9 mouse cellular contexts compared by ENCODE assay signal in the genomic region with DNA sequence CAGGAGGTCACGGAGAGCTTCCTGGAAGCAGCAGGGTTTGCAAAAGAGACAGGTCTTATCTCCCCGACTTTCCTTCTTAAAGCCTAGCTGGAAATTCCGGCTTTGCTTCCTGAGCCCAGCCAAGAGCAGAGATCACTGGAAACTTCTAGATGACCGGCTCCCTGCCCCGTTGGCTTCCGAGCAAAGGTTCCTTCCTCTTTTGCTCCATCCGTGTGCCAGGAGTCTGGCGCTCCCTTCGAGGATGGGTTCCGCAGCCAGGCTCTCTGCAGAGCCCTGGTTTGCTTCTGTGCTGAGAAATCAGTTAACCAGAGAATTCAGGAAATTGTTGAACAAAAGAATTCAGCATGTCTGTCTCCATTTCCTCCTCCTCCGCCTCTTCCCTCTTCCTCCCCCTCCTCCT. TPM values are rescaled to one million over a fixed set of nuclear protein-coding genes. Genes with fewer than 3 reads are reported as not detected.
A peak's percentile ranks its signal among the peaks of the same experiment; 100 is the strongest.
DNase-seq lines count a peak whose midpoint lies in the region; ATAC-seq and TF ChIP-seq lines count a peak whose summit lies in the region.
"Had no signal": no experiment of that assay in that cellular context is flagged by ENCODE, and none has a peak within 500 bp of the region (broad histone marks: within the 10 kb centered on the region; RNA-seq: fewer than 3 reads in every experiment).

No protein-coding gene starts in this region.

- peak overlapping the region; percentile 29 for H3K9ac ChIP-seq in lung, embryonic 14.5 days
- H3K9ac ChIP-seq in heart, embryonic 12.5 days: no peak overlapping the region
- H3K9ac ChIP-seq in kidney, embryonic 16.5 days (replicated peaks; ENCODE audit: low read length): no peak overlapping the region
- H3K9ac ChIP-seq: neural tube, embryonic 13.5 days had no signal

- TF ChIP-seq CTCF in lung, embryonic 14.5 days (IDR thresholded peaks at IDR 0.05; ENCODE audit: low read depth): no peak
- no peak for TF ChIP-seq CTCF in lung, adult 2 months (IDR thresholded peaks at IDR 0.05; ENCODE audit: insufficient read depth, low read length)

- peak overlapping the region; percentile 18; the same call in 1 of the 2 replicates for H3K4me2 ChIP-seq in lung, embryonic 14.5 days
- H3K4me2 ChIP-seq in heart, embryonic 12.5 days: no peak overlapping the region
- no peak overlapping the region for H3K4me2 ChIP-seq in kidney, embryonic 16.5 days (replicated peaks; ENCODE audit: low read depth, low read length)
- H3K4me2 ChIP-seq: neural tube, embryonic 13.5 days had no signal

- ATAC-seq in lung, embryonic 14.5 days (ENCODE audit: insufficient read depth): no peak
- peak; percentile 23; the same call in 1 of the 2 replicates for ATAC-seq in heart, embryonic 12.5 days (ENCODE audit: insufficient number of reproducible peaks, low FRiP score)
- no peak for ATAC-seq in kidney, embryonic 16.5 days (ENCODE audit: low FRiP score, low TSS enrichment)
- peak; percentile 50 for ATAC-seq in megakaryocyte progenitor cell, adult 5-6 weeks (replicated peaks; ENCODE audit: poor library complexity)

- H3K27me3 ChIP-seq in lung, embryonic 14.5 days (ENCODE audit: insufficient read depth, low read length): no peaks in the 10 kb centered on the region
- 0 out of 2 replicates have a peak, but pooled peaks cover 6% of the 10 kb centered on the region for H3K27me3 ChIP-seq in heart, embryonic 12.5 days (replicated peaks)
- H3K27me3 ChIP-seq in kidney, embryonic 16.5 days (ENCODE audit: insufficient read depth, low read length): no peaks in the 10 kb centered on the region
- H3K27me3 ChIP-seq: neural tube, embryonic 13.5 days had no signal

- 45% methylated on average over 11 of the region's 11 CpGs for WGBS in lung, embryonic 14.5 days
- 13% methylated on average over 11 of the region's 11 CpGs for WGBS in lung, adult 2 months
- WGBS in heart, embryonic 12.5 days: 46% methylated on average over 11 of the region's 11 CpGs
- 63% methylated on average over 11 of the region's 11 CpGs for WGBS in kidney, embryonic 16.5 days

- H3K4me3 ChIP-seq in lung, embryonic 14.5 days (ENCODE audit: low read depth, low read length): no peak overlapping the region
- H3K4me3 ChIP-seq in lung, adult 2 months (replicated peaks; ENCODE audit: extremely low read depth, low read depth, low read length): no peak overlapping the region
- H3K4me3 ChIP-seq in heart, embryonic 12.5 days: no peak overlapping the region
- H3K4me3 ChIP-seq in kidney, embryonic 16.5 days (ENCODE audit: low read length): no peak overlapping the region
- H3K4me3 ChIP-seq: neural tube, embryonic 13.5 days had no signal

- no peaks in the 10 kb centered on the region for H3K9me3 ChIP-seq in lung, embryonic 14.5 days (ENCODE audit: low read depth, low read length)
- H3K9me3 ChIP-seq in heart, embryonic 12.5 days (replicated peaks): no peaks in the 10 kb centered on the region
- H3K9me3 ChIP-seq in kidney, embryonic 16.5 days (ENCODE audit: low read length): no peaks in the 10 kb centered on the region
- H3K9me3 ChIP-seq: neural tube, embryonic 13.5 days had no signal

- peak; percentile 50 for DNase-seq in lung, embryonic 14.5 days
- no peak for DNase-seq in lung, adult 2 months
- no peak for DNase-seq in left cerebral cortex, adult 18-20 months (ENCODE audit: low spot score in 2 of 2)
- no peak for DNase-seq in cerebellum, adult 8-10 months

- H3K4me1 ChIP-seq in lung, embryonic 14.5 days (ENCODE audit: insufficient read depth): no peaks in the 10 kb centered on the region
- H3K4me1 ChIP-seq in lung, adult 2 months (ENCODE audit: control insufficient read depth, insufficient read depth, low read length): 0 out of 2 replicates have a peak, but pooled peaks cover 2% of the 10 kb centered on the region
- H3K4me1 ChIP-seq in heart, embryonic 12.5 days (replicated peaks): peaks cover 18% of the 10 kb centered on the region
- 0 out of 2 replicates have a peak, but pooled peaks cover 3% of the 10 kb centered on the region for H3K4me1 ChIP-seq in kidney, embryonic 16.5 days (ENCODE audit: insufficient read depth, low read length)
- H3K4me1 ChIP-seq: neural tube, embryonic 13.5 days had no signal

- no peak for TF ChIP-seq POLR2A in lung, adult 2 months (IDR thresholded peaks at IDR 0.05; ENCODE audit: borderline replicate concordance, extremely low read depth, low read depth, low read length)

- H3K27ac ChIP-seq in lung, embryonic 14.5 days (ENCODE audit: low read depth): peak overlapping the region; percentile 86
- H3K27ac ChIP-seq in heart, embryonic 12.5 days (ENCODE audit: poor library complexity, severe bottlenecking): peak overlapping the region; percentile 42
- peak overlapping the region; percentile 78 for H3K27ac ChIP-seq in kidney, embryonic 16.5 days (ENCODE audit: low read length)
- H3K27ac ChIP-seq: neural tube, embryonic 13.5 days had no signal

- H3K36me3 ChIP-seq in lung, embryonic 14.5 days (ENCODE audit: insufficient read depth): no peaks in the 10 kb centered on the region
- no peaks in the 10 kb centered on the region for H3K36me3 ChIP-seq in heart, embryonic 12.5 days
- H3K36me3 ChIP-seq in kidney, embryonic 16.5 days (ENCODE audit: insufficient read depth, low read length): no peaks in the 10 kb centered on the region
- H3K36me3 ChIP-seq: neural tube, embryonic 13.5 days had no signal

RNA-seq across cellular contexts. Expression of a gene that starts 10.1 kb away (rescaled TPM):
- polyA plus RNA-seq in lung, embryonic 14.5 days (2014; fragmentation: Nextera tagmentation; extraction: Ambion mirVana): 7.4 and 9.3 TPM in 2 replicates
- 20.2 and 26.0 TPM in 2 replicates for polyA plus RNA-seq in lung, adult 2 months (2012; rRNA removed)
- 1.2 and 1.6 TPM in 2 replicates for polyA plus RNA-seq in heart, embryonic 12.5 days (2016; fragmentation: Nextera tagmentation; extraction: Ambion mirVana)
- polyA plus RNA-seq in kidney, embryonic 16.5 days (2015; fragmentation: Nextera tagmentation; extraction: Ambion mirVana): 4.5 and 6.8 TPM in 2 replicates
- not detected in 2 replicates for total RNA-seq in megakaryocyte progenitor cell, adult 5-6 weeks (2015)
- not detected in 2 replicates for total RNA-seq in megakaryocyte progenitor cell, adult 5-6 weeks (2017)
- total RNA-seq in left cerebral cortex, adult 18-20 months (2021): 1 to 10 TPM in 1 of 2 experiments, under 1 TPM in 1; 0.68 to 1.0 TPM
- total RNA-seq: megakaryocyte, adult 5-6 weeks had no signal

Comparison
In these comparisons a context has a peak if more than half of its experiments do, and no peak if none do; other contexts are left out.
1. ATAC-seq: peak in heart, embryonic 12.5 days (single experiment) and megakaryocyte progenitor cell, adult 5-6 weeks (single experiment); none in lung, embryonic 14.5 days (single experiment) and kidney, embryonic 16.5 days (single experiment).
2. Peak in every context shown above with its lines, with median percentiles within 50 percentile points of each other: H3K27ac ChIP-seq.